Mouse (Mus musculus) C2C12 (cell line): ENCODE measurements around the gene Scn4a. TPM values are rescaled to one million over a fixed set of nuclear protein-coding genes. Genes with fewer than 3 reads are reported as not detected.

ENCODE experiments used
- H3K27me3 ChIP-seq: one replicate; pipeline ENCODE4 v1.6.1; 2011; ENCODE audit not compliant: control insufficient read depth, insufficient read depth, insufficient read length
- H3K36me3 ChIP-seq: one replicate; pipeline ENCODE4 v1.6.1; 2011; ENCODE audit not compliant: control insufficient read depth, insufficient read depth
- H3K4me3 ChIP-seq: one replicate; pipeline ENCODE4 v1.5.1; 2011; ENCODE audit warnings: mild to moderate bottlenecking, control low read depth; ENCODE audit not compliant: poor library complexity, insufficient read depth, severe bottlenecking
- H3K79me2 ChIP-seq: one replicate; pipeline ENCODE4 v1.6.1; 2011; ENCODE audit not compliant: control insufficient read depth, insufficient read depth
- H3K79me3 ChIP-seq: one replicate; pipeline ENCODE4 v1.6.1; 2011; ENCODE audit warnings: low read depth, control low read depth
- H3ac ChIP-seq: one replicate; pipeline ENCODE3; 2011; ENCODE audit warnings: low read depth; ENCODE audit not compliant: control insufficient read depth, insufficient read length
- CEBPB ChIP-seq: IDR thresholded peaks from one replicate; pipeline ENCODE4 v1.6.1; 2011; ENCODE audit warnings: low read depth, mild to moderate bottlenecking, control low read depth, moderate library complexity
- CTCF ChIP-seq: IDR thresholded peaks from one replicate; pipeline ENCODE4 v1.5.1; 2011; ENCODE audit not compliant: control insufficient read depth, insufficient read depth, insufficient read length
- FOSL1 ChIP-seq: IDR thresholded peaks from one replicate; pipeline ENCODE4 v1.8.0; 2011; ENCODE audit warnings: mild to moderate bottlenecking, low read length; ENCODE audit not compliant: poor library complexity, insufficient read depth, severe bottlenecking
- MAX ChIP-seq: IDR thresholded peaks from one replicate; pipeline ENCODE4 v1.6.1; 2011; ENCODE audit warnings: mild to moderate bottlenecking, control low read depth
- MYOD1 ChIP-seq: IDR thresholded peaks from one replicate; pipeline ENCODE4 v1.6.1; 2011; ENCODE audit warnings: low read depth; ENCODE audit not compliant: control insufficient read depth, insufficient read length
- MYOG ChIP-seq: IDR thresholded peaks from one replicate; pipeline ENCODE4 v1.6.1; 2011; ENCODE audit not compliant: control insufficient read depth, insufficient read length; ENCODE audit errors: extremely low read depth
- USF1 ChIP-seq: IDR thresholded peaks from one replicate; pipeline ENCODE4 v1.6.1; 2011; ENCODE audit warnings: low read depth, mild to moderate bottlenecking, control low read depth, moderate library complexity
- polyA plus RNA-seq: library from polyadenylated mRNA; unstranded; fragments of >200 nt; fragmentation: generic; extraction: Trizol; gene quantifications from one replicate; pipeline ENCODE4 v1.2.1, GENCODE M21; 2012; ENCODE audit warnings: missing spikeins

The Scn4a gene
- polyA plus RNA-seq, 1 experiment: 0.02 TPM

DNA sequence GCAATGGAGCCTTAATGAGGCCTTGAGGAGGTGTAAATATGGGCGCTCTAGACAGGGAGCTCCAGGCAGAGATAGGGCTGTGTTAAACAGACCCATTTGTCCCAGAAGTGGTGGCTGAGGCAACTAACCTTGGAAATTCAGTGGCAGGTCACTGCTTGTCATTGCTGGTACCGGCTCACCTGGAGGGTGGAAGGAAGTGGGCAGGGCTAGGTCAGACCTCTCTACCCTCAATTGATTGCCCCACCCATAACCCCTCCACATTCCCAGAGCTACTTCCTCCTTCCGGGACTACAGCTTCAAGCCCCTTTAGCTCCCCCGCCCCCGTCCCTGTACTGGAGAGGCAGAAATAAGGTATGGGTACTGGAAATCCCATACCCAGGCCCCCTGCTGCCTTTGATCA lies 39.6 kb downstream of the Scn4a start:
- H3ac ChIP-seq: no peak overlapping the region
- H3K36me3 ChIP-seq: no peaks in the 10 kb centered on the region
- no peak overlapping the region for H3K4me3 ChIP-seq
- no peaks in the 10 kb centered on the region for H3K79me3 ChIP-seq
- TF ChIP-seq FOSL1 (no peak), CTCF (no peak), MYOG (no peak), MAX (no peak), MYOD1 (no peak), USF1 (no peak), CEBPB (no peak)
- no peaks in the 10 kb centered on the region for H3K79me2 ChIP-seq
- peaks cover 66% of the 10 kb centered on the region for H3K27me3 ChIP-seq

DNA sequence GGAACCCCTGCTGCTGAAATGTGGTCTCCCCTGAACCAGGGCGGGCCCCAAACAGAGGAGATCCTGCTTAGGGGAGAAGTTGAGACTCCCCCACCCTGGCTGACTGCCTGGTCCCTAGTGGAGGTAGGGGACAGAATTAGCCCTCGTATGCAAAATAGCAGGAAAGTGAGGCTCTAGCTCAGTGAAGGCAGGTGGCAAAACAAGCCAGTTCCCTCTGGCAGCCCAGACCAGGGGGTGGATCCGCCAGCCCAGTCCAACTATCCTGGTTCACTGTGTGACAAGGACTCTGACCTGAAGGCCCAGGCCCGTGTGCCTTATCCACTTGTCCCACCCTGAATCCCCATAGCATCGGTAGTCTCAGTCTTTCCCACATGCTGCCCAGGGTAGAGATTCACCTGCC lies 43.0 kb downstream of the Scn4a start:
- no peaks in the 10 kb centered on the region for H3K36me3 ChIP-seq
- TF ChIP-seq USF1: no peak
- no peak for TF ChIP-seq MYOG
- TF ChIP-seq CTCF: no peak
- TF ChIP-seq MYOD1: no peak
- TF ChIP-seq MAX: no peak
- no peak for TF ChIP-seq CEBPB
- no peak for TF ChIP-seq FOSL1
- H3K79me2 ChIP-seq: no peaks in the 10 kb centered on the region
- H3K4me3 ChIP-seq: no peak overlapping the region
- H3ac ChIP-seq: no peak overlapping the region
- H3K27me3 ChIP-seq: peaks cover 40% of the 10 kb centered on the region
- no peaks in the 10 kb centered on the region for H3K79me3 ChIP-seq

DNA sequence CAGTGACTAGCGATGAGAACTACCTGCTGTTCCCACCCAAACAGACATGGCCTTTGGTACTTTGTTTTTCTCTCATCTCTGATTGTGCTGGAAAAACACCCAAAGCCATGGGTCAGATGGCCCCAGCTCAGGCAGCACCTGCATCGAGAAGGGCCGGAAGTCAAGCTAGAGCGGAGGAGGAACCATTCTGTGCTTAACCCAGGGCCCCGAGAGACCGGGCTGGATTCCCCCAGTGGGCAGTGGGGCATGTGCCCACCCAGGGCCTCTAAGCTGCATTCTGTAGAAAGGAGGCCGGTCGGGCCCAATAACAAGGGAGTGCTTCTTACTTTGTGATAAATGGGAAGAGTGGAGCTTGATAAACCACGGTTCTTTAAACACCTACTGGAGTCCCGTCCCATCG lies 44.9 kb downstream of the Scn4a start:
- no peak overlapping the region for H3ac ChIP-seq
- no peaks in the 10 kb centered on the region for H3K79me3 ChIP-seq
- TF ChIP-seq MYOG (no peak), MAX (no peak), CTCF (no peak), FOSL1 (no peak), CEBPB (no peak), MYOD1 (no peak)
- peaks cover 27% of the 10 kb centered on the region for H3K27me3 ChIP-seq
- no peaks in the 10 kb centered on the region for H3K36me3 ChIP-seq
- no peaks in the 10 kb centered on the region for H3K79me2 ChIP-seq
- no peak overlapping the region for H3K4me3 ChIP-seq

DNA sequence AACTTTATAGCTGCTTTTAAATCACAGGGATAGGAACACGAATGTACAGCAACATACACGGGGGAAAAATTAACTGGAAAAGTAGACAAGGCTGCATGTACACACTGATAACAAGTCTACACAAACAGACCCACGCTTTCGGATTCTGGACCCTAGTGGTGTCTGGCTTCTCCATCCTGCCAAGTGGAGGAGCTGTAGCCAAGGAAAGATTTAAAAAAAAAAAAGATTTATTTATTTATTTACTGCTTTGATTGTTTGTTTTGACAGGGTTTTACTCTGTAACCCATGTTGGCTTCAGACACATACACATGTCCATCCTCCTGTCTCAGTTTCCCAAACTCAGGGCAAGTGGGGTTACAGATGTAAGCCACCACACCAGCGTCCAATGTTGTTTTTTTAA lies 45.7 kb downstream of the Scn4a start:
- Histone ChIP-seq H3K79me2 (no peaks in the 10 kb centered on the region), H3K79me3 (no peaks in the 10 kb centered on the region), H3K27me3 (peaks cover 24% of the 10 kb centered on the region), H3ac (no peak overlapping the region), H3K36me3 (no peaks in the 10 kb centered on the region), H3K4me3 (no peak overlapping the region)
- TF ChIP-seq CTCF (no peak), MYOD1 (no peak), FOSL1 (no peak), MYOG (no peak), CEBPB (no peak), USF1 (no peak), MAX (no peak)

DNA sequence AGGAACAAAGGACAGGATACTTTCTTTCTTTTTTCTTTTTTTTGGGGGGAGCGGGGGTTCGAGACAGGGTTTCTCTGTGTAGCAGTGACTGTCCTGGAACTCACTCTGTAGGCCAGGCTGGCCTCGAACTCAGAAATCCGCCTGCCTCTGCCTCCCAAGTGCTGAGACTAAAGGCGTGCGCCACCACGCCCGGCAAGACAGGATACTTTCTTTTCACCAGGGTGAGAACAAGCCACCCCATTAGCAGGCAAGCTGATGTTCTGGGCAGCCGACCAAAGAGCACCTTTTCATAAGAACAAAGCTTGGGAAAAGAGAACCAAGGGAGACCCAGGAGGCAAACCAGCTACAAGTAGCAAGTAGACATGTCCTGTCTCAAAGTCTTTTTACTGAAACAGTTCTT lies 46.3 kb downstream of the Scn4a start:
- H3K79me3 ChIP-seq: no peaks in the 10 kb centered on the region
- no peaks in the 10 kb centered on the region for H3K36me3 ChIP-seq
- no peaks in the 10 kb centered on the region for H3K79me2 ChIP-seq
- TF ChIP-seq MYOD1 (no peak), USF1 (no peak), MYOG (no peak), CTCF (no peak), CEBPB (no peak), MAX (no peak), FOSL1 (no peak)
- no peak overlapping the region for H3ac ChIP-seq
- H3K4me3 ChIP-seq: no peak overlapping the region
- peaks cover 17% of the 10 kb centered on the region for H3K27me3 ChIP-seq

DNA sequence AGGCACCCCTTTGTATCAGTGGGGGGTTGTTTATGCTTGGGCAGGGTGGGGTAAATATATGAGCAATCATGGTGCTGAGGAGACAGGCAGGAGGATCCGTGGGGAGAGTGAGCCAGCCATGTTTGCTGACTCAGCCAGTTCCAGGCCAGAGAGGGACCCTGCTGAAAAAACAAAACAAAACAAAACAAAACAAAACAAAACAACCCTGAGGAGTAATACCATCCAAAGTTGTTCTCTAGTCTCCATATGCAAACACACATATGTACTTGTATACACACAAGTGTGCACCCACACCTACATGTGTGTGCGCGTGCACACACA lies 47.1 kb downstream of the Scn4a start:
- Histone ChIP-seq H3K36me3 (no peaks in the 10 kb centered on the region), H3K79me3 (no peaks in the 10 kb centered on the region), H3K27me3 (peaks cover 12% of the 10 kb centered on the region), H3K4me3 (no peak overlapping the region), H3K79me2 (no peaks in the 10 kb centered on the region), H3ac (no peak overlapping the region)
- TF ChIP-seq FOSL1 (no peak), USF1 (no peak)
